In the genomic region with DNA sequence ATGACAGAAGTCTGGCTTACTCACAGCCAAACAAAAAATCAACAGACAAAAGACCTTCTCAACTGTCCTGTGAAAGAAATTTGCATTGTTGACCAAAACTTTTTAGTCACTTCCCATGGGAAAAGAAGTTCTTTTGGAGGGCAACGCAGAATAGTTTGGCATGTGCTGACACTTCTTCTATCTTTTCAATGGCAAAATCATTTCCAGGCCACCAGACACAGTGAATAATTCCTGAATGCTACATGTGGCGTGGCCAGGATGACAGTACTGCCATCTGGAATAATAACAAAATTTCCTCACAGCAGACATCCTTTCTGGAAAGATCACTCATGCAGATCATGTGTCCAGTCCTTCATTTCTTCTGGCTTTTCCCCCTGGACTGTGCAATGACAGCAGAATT, we compare ENCODE assay signal across 22 mouse cellular contexts.
DNase-seq lines count a peak whose midpoint lies in the region; ATAC-seq and TF ChIP-seq lines count a peak whose summit lies in the region.
"Had no signal": no experiment of that assay in that cellular context is flagged by ENCODE, and none has a peak within 500 bp of the region (broad histone marks: within the 10 kb centered on the region; RNA-seq: fewer than 3 reads in every experiment).

No protein-coding gene starts in this region.

- no peaks in the 10 kb centered on the region for H3K4me1 ChIP-seq in embryonic facial prominence, embryonic 14.5 days (ENCODE audit: control insufficient read depth, insufficient read depth, low read length)
- H3K4me1 ChIP-seq in embryonic facial prominence, embryonic 10.5 days: no peaks in the 10 kb centered on the region
- H3K4me1 ChIP-seq in hindbrain, embryonic 16.5 days (ENCODE audit: control insufficient read depth, insufficient read depth, low read depth, low read length): no peaks in the 10 kb centered on the region
- H3K4me1 ChIP-seq in forebrain, embryonic 11.5 days (replicated peaks; ENCODE audit: control insufficient read depth, insufficient read depth, low read length): no peaks in the 10 kb centered on the region
- H3K4me1 ChIP-seq: heart, embryonic 10.5 days; kidney, embryonic 15.5 days; limb, embryonic 10.5 days; midbrain, embryonic 13.5 days; neural tube, embryonic 15.5 days had no signal

- TF ChIP-seq POLR2A in brain, embryonic 14.5 days (IDR thresholded peaks at IDR 0.05; ENCODE audit: borderline replicate concordance, extremely low read depth, insufficient read depth, insufficient read length, poor library complexity, severe bottlenecking): no peak

- intact Hi-C loops in gastrocnemius, postnatal 36 days (cut with DNase I): no loop called here

- H3K27ac ChIP-seq in embryonic facial prominence, embryonic 14.5 days (replicated peaks; ENCODE audit: low read depth, low read length): no peak overlapping the region
- H3K27ac ChIP-seq in embryonic facial prominence, embryonic 10.5 days (replicated peaks): no peak overlapping the region
- H3K27ac ChIP-seq in hindbrain, embryonic 16.5 days (ENCODE audit: low read depth, low read length): no peak overlapping the region
- no peak overlapping the region for H3K27ac ChIP-seq in forebrain, embryonic 11.5 days (ENCODE audit: low read depth, low read length)
- H3K27ac ChIP-seq: heart, embryonic 10.5 days; kidney, embryonic 15.5 days; limb, embryonic 10.5 days; macrophage; midbrain, embryonic 13.5 days; neural tube, embryonic 15.5 days had no signal

- peak; percentile 14 for DNase-seq in embryonic facial prominence, embryonic 14.5 days (ENCODE audit: low spot score)
- DNase-seq in embryonic facial prominence, embryonic 10.5 days (ENCODE audit: low spot score): no peak
- peak; percentile 61 for DNase-seq in brain, embryonic 14.5 days (ENCODE audit: low read depth)
- peak; percentile 46 for DNase-seq in cerebellum, adult 9-11 months
- DNase-seq in gastrocnemius, postnatal 36 days: no peak
- DNase-seq in forebrain, embryonic 11.5 days (ENCODE audit: low spot score): no peak
- no peak for DNase-seq in adrenal gland, postnatal 14 days
- DNase-seq: adrenal gland, adult 2 months; forebrain, postnatal 0 days; gastrocnemius, postnatal 14 days; heart, postnatal 14 days; lung, adult 2 months had no signal

- H3K4me3 ChIP-seq in embryonic facial prominence, embryonic 14.5 days (ENCODE audit: low read depth, low read length): no peak overlapping the region
- H3K4me3 ChIP-seq in embryonic facial prominence, embryonic 10.5 days: no peak overlapping the region
- no peak overlapping the region for H3K4me3 ChIP-seq in hindbrain, embryonic 16.5 days (ENCODE audit: low read length)
- no peak overlapping the region for H3K4me3 ChIP-seq in forebrain, embryonic 11.5 days (ENCODE audit: low read depth, low read length)
- H3K4me3 ChIP-seq: heart, embryonic 10.5 days; kidney, embryonic 15.5 days; limb, embryonic 10.5 days; midbrain, embryonic 13.5 days; myocyte; neural tube, embryonic 15.5 days had no signal

- no peaks in the 10 kb centered on the region for H3K36me3 ChIP-seq in embryonic facial prominence, embryonic 14.5 days (ENCODE audit: control insufficient read depth, insufficient read depth, low read length)
- H3K36me3 ChIP-seq in embryonic facial prominence, embryonic 10.5 days (replicated peaks): no peaks in the 10 kb centered on the region
- no peaks in the 10 kb centered on the region for H3K36me3 ChIP-seq in hindbrain, embryonic 16.5 days (ENCODE audit: control insufficient read depth, insufficient read depth, low read length)
- no peaks in the 10 kb centered on the region for H3K36me3 ChIP-seq in forebrain, embryonic 11.5 days (ENCODE audit: control insufficient read depth, insufficient read depth, low read length)
- H3K36me3 ChIP-seq: heart, embryonic 10.5 days; kidney, embryonic 15.5 days; limb, embryonic 10.5 days; midbrain, embryonic 13.5 days; neural tube, embryonic 15.5 days had no signal

- H3K9me3 ChIP-seq in embryonic facial prominence, embryonic 14.5 days (ENCODE audit: control insufficient read depth, low read length): no peaks in the 10 kb centered on the region
- H3K9me3 ChIP-seq in embryonic facial prominence, embryonic 10.5 days: no peaks in the 10 kb centered on the region
- H3K9me3 ChIP-seq in hindbrain, embryonic 16.5 days (ENCODE audit: control insufficient read depth, low read length): no peaks in the 10 kb centered on the region
- H3K9me3 ChIP-seq in forebrain, embryonic 11.5 days (ENCODE audit: control insufficient read depth, low read length): no peaks in the 10 kb centered on the region
- H3K9me3 ChIP-seq: heart, embryonic 10.5 days; kidney, embryonic 15.5 days; limb, embryonic 10.5 days; midbrain, embryonic 13.5 days; neural tube, embryonic 15.5 days had no signal

- no peak for ATAC-seq in embryonic facial prominence, embryonic 14.5 days (ENCODE audit: low read depth)
- peak; percentile 42 for ATAC-seq in hindbrain, embryonic 16.5 days
- no peak for ATAC-seq in forebrain, embryonic 11.5 days (replicated peaks; ENCODE audit: low FRiP score)
- ATAC-seq: forebrain, postnatal 0 days; midbrain, embryonic 13.5 days had no signal

- WGBS in embryonic facial prominence, embryonic 14.5 days: 41% methylated on average over 2 of the region's 2 CpGs
- 69% methylated on average over 2 of the region's 2 CpGs for WGBS in embryonic facial prominence, embryonic 10.5 days
- 24% methylated on average over 2 of the region's 2 CpGs for WGBS in hindbrain, embryonic 16.5 days
- WGBS in forebrain, embryonic 11.5 days: 36% methylated on average over 2 of the region's 2 CpGs

- no peak overlapping the region for H3K4me2 ChIP-seq in embryonic facial prominence, embryonic 14.5 days (ENCODE audit: low read depth, low read length)
- H3K4me2 ChIP-seq in hindbrain, embryonic 16.5 days (ENCODE audit: low read length): no peak overlapping the region
- H3K4me2 ChIP-seq in forebrain, embryonic 11.5 days (ENCODE audit: low read depth, low read length, severe bottlenecking): no peak overlapping the region
- H3K4me2 ChIP-seq: kidney, embryonic 15.5 days; liver, embryonic 11.5 days; midbrain, embryonic 13.5 days; neural tube, embryonic 15.5 days had no signal

- TF ChIP-seq CTCF in brain, embryonic 14.5 days (IDR thresholded peaks at IDR 0.05; ENCODE audit: borderline replicate concordance, extremely low read depth, insufficient read depth, insufficient read length): no peak

- H3K27me3 ChIP-seq in embryonic facial prominence, embryonic 14.5 days (replicated peaks; ENCODE audit: control insufficient read depth, insufficient read depth, low read length): no peaks in the 10 kb centered on the region
- no peaks in the 10 kb centered on the region for H3K27me3 ChIP-seq in embryonic facial prominence, embryonic 10.5 days (replicated peaks; ENCODE audit: low read depth, poor library complexity, severe bottlenecking)
- no peaks in the 10 kb centered on the region for H3K27me3 ChIP-seq in hindbrain, embryonic 16.5 days (replicated peaks; ENCODE audit: control insufficient read depth, insufficient read depth, low read length)
- H3K27me3 ChIP-seq in forebrain, embryonic 11.5 days (ENCODE audit: control insufficient read depth, insufficient read depth, low read length): no peaks in the 10 kb centered on the region
- H3K27me3 ChIP-seq: CH12.LX; kidney, embryonic 15.5 days; midbrain, embryonic 13.5 days; neural tube, embryonic 15.5 days had no signal

- H3K9ac ChIP-seq in embryonic facial prominence, embryonic 14.5 days (ENCODE audit: low read depth, low read length): no peak overlapping the region
- H3K9ac ChIP-seq in hindbrain, embryonic 16.5 days (ENCODE audit: low read depth, low read length): no peak overlapping the region
- H3K9ac ChIP-seq in forebrain, embryonic 11.5 days (ENCODE audit: low read length): no peak overlapping the region
- H3K9ac ChIP-seq: forebrain, postnatal 0 days; kidney, embryonic 15.5 days; midbrain, embryonic 13.5 days; neural tube, embryonic 15.5 days had no signal

Comparison
In these comparisons a context has a peak if more than half of its experiments do, and no peak if none do; other contexts are left out.
1. DNase-seq: peak in embryonic facial prominence, embryonic 14.5 days (single experiment), brain, embryonic 14.5 days (single experiment) and cerebellum, adult 9-11 months (single experiment); none in embryonic facial prominence, embryonic 10.5 days (single experiment), gastrocnemius, postnatal 36 days (0 of 2), forebrain, embryonic 11.5 days (single experiment) and adrenal gland, postnatal 14 days (single experiment).